Mouse (Mus musculus) kidney, postnatal 0 days (tissue): Measurements from ENCODE around the gene Ambra1. TPM values are rescaled to one million over a fixed set of nuclear protein-coding genes. Genes with fewer than 3 reads are reported as not detected.

Experiments used
- ATAC-seq: fragments of 200-750 bp; cut with Nextera tagmentation; replicated peaks from 2 replicates; pipeline ENCODE4 v1.8.0; 2017; ENCODE audit warnings: low read depth, moderate number of reproducible peaks, moderate TSS enrichment, moderate library complexity; ENCODE audit not compliant: low FRiP score
- DNase-seq: peaks from one replicate; pipeline ENCODE4 v3.0.0-alpha.2; 2016; ENCODE audit warnings: low spot score
- H3K27ac ChIP-seq: fragments of 300-500 bp; sonication (generic); 2 replicates; pipeline ENCODE4 v1.5.1; 2014; ENCODE audit warnings: mild to moderate bottlenecking
- H3K27me3 ChIP-seq: fragments of 300-500 bp; sonication (generic); 2 replicates; pipeline ENCODE4 v1.6.1; 2014; ENCODE audit warnings: low read length, mixed read lengths; ENCODE audit not compliant: insufficient read depth
- H3K36me3 ChIP-seq: fragments of 300-500 bp; sonication (generic); 2 replicates; pipeline ENCODE4 v1.6.1; 2014; ENCODE audit warnings: low read length, mixed read lengths; ENCODE audit not compliant: insufficient read depth
- H3K4me1 ChIP-seq: fragments of 300-500 bp; sonication (generic); replicated peaks from 2 replicates; pipeline ENCODE4 v1.6.1; 2014; ENCODE audit warnings: antibody characterized with exemption, low read length, mixed read lengths; ENCODE audit not compliant: insufficient read depth
- H3K4me2 ChIP-seq: fragments of 300-500 bp; sonication (generic); 2 replicates; pipeline ENCODE4 v1.6.1; 2014; ENCODE audit warnings: mild to moderate bottlenecking, low read length, moderate library complexity, mixed read lengths
- H3K4me3 ChIP-seq: fragments of 300-500 bp; sonication (generic); replicated peaks from 2 replicates; pipeline ENCODE4 v1.5.1; 2014; ENCODE audit warnings: low read depth, low read length
- H3K9ac ChIP-seq: fragments of 300-500 bp; sonication (generic); 2 replicates; pipeline ENCODE4 v1.6.1; 2014; ENCODE audit warnings: low read depth, low read length
- H3K9me3 ChIP-seq: fragments of 300-500 bp; sonication (generic); replicated peaks from 2 replicates; pipeline ENCODE4 v1.6.1; 2016; ENCODE audit warnings: low read length, inconsistent platforms, mixed read lengths
- CTCF ChIP-seq: IDR thresholded peaks from 2 replicates; pipeline ENCODE4 v1.5.1; 2016; ENCODE audit warnings: antibody characterized with exemption, low read depth, mild to moderate bottlenecking, moderate library complexity
- WGBS: fragments of 180-500 bp; shearing (Covaris S2); extraction: QIAGEN DNeasy Blood & Tissue Kit; methylation state at CpG from one replicate; pipeline ENCODE4 v1.1.7; 2014; 5-methylcytosine and 5-hydroxymethylcytosine counted together
- polyA plus RNA-seq: library from polyadenylated mRNA; unstranded; fragments of >200 nt; fragmentation: Nextera tagmentation; extraction: Ambion mirVana; gene quantifications from 2 replicates; pipeline ENCODE4 v1.2.1, GENCODE M21; 2015

Ambra1 gene
- polyA plus RNA-seq, 1 experiment from 2014 or later: 10.4 TPM

- H3K4me2 ChIP-seq: no peak overlapping the region
Measured at GRCm38 (mm10) chr2:91894716-91895115, 164.8 kb downstream of the Ambra1 start.

GRCm38 (mm10) chr2:91895401-91895800 lies 165.5 kb downstream of the Ambra1 start:
- H3K4me1 ChIP-seq: no peaks in the 10 kb centered on the region
- no peak overlapping the region for H3K27ac ChIP-seq
- H3K9me3 ChIP-seq: no peaks in the 10 kb centered on the region
- H3K4me2 ChIP-seq: no peak overlapping the region
- TF ChIP-seq CTCF: no peak
- ATAC-seq (no peak), DNase-seq (no peak)
- WGBS: 96% methylated on average over 3 of the region's 3 CpGs
- H3K27me3 ChIP-seq: no peaks in the 10 kb centered on the region
- H3K9ac ChIP-seq: no peak overlapping the region
- peaks cover 21% of the 10 kb centered on the region for H3K36me3 ChIP-seq
- H3K4me3 ChIP-seq: no peak overlapping the region

More at GRCm38 (mm10) chr2:91894716-91895115, 164.8 kb downstream of the Ambra1 start:
- H3K9me3 ChIP-seq: no peaks in the 10 kb centered on the region
- DNase-seq (no peak), ATAC-seq (no peak)
- H3K4me1 ChIP-seq: no peaks in the 10 kb centered on the region
- WGBS: 91% methylated on average over 3 of the region's 3 CpGs
- no peak overlapping the region for H3K27ac ChIP-seq
- H3K36me3 ChIP-seq: peaks cover 15% of the 10 kb centered on the region
- no peak for TF ChIP-seq CTCF
- no peaks in the 10 kb centered on the region for H3K27me3 ChIP-seq
- H3K4me3 ChIP-seq: no peak overlapping the region
- H3K9ac ChIP-seq: no peak overlapping the region

GRCm38 (mm10) chr2:91897968-91898367 lies 168.0 kb downstream of the Ambra1 start:
- H3K9ac ChIP-seq: no peak overlapping the region
- no peaks in the 10 kb centered on the region for H3K9me3 ChIP-seq
- no peak for TF ChIP-seq CTCF
- DNase-seq (no peak), ATAC-seq (no peak)
- no peak overlapping the region for H3K4me3 ChIP-seq
- H3K27me3 ChIP-seq: no peaks in the 10 kb centered on the region
- no peak overlapping the region for H3K4me2 ChIP-seq
- no peak overlapping the region for H3K27ac ChIP-seq
- no peaks in the 10 kb centered on the region for H3K4me1 ChIP-seq
- H3K36me3 ChIP-seq: peaks cover 26% of the 10 kb centered on the region

- H3K36me3 ChIP-seq: peaks cover 26% of the 10 kb centered on the region
- ATAC-seq (no peak), DNase-seq (no peak)
- no peak overlapping the region for H3K4me3 ChIP-seq
- H3K27me3 ChIP-seq: no peaks in the 10 kb centered on the region
- no peaks in the 10 kb centered on the region for H3K9me3 ChIP-seq
- no peaks in the 10 kb centered on the region for H3K4me1 ChIP-seq
- no peak overlapping the region for H3K9ac ChIP-seq
- no peak overlapping the region for H3K27ac ChIP-seq
- H3K4me2 ChIP-seq: no peak overlapping the region
- WGBS: 94% methylated on average over 3 of the region's 3 CpGs
- no peak for TF ChIP-seq CTCF
Measured at GRCm38 (mm10) chr2:91899141-91899540, 169.2 kb downstream of the Ambra1 start.

GRCm38 (mm10) chr2:91900431-91900830 lies 170.5 kb downstream of the Ambra1 start:
- ATAC-seq (no peak), DNase-seq (no peak)
- Histone ChIP-seq H3K36me3 (peaks cover 29% of the 10 kb centered on the region), H3K9me3 (no peaks in the 10 kb centered on the region), H3K4me2 (no peak overlapping the region), H3K27me3 (no peaks in the 10 kb centered on the region), H3K4me3 (no peak overlapping the region), H3K4me1 (no peaks in the 10 kb centered on the region), H3K27ac (no peak overlapping the region), H3K9ac (no peak overlapping the region)
- no peak for TF ChIP-seq CTCF
- WGBS: 95% methylated on average over 8 of the region's 8 CpGs

- Histone ChIP-seq H3K27me3 (no peaks in the 10 kb centered on the region), H3K27ac (no peak overlapping the region), H3K9me3 (no peaks in the 10 kb centered on the region), H3K4me2 (no peak overlapping the region), H3K9ac (no peak overlapping the region), H3K4me3 (no peak overlapping the region), H3K4me1 (no peaks in the 10 kb centered on the region), H3K36me3 (peaks cover 24% of the 10 kb centered on the region)
- ATAC-seq: no peak
- DNase-seq: peak; percentile 28
- no peak for TF ChIP-seq CTCF
- 34% methylated on average over 5 of the region's 5 CpGs for WGBS
Measured at GRCm38 (mm10) chr2:91902336-91902735, 172.4 kb downstream of the Ambra1 start.
